Mouse (Mus musculus) urinary bladder, postnatal 36 days (tissue): Measurements from ENCODE around the gene Retn.

Experiments used
- DNase-seq, 2 experiments: peaks; one replicate each; pipeline ENCODE4 v3.0.0; 2022; ENCODE audit warnings: low spot score in 2 of 2, mixed read lengths in 1 of 2

Gene Retn

DNA sequence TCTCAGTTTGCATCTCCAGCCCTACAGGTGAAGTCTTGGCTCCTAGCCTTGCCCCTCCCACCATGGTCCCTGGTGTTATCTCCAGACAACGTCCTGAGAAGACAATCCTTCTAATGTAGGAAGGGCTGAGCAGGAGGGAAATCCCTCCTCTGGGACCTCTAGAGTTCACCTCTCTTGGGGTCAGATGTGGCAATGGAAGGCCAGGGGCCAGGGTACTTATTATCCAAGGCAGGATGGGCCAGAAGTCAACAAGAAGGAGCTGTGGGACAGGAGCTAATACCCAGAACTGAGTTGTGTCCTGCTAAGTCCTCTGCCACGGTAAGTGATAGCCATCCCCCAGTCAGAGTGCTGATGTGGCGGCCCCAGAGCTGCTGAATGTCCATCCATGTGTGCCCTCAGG lies at the start of gene Retn:
Gene Retn (plus strand): TSS at position 245 of the 400 bp plus-strand sequence.
- DNase-seq: peak in 1 of 2 experiments; percentile 47

DNA sequence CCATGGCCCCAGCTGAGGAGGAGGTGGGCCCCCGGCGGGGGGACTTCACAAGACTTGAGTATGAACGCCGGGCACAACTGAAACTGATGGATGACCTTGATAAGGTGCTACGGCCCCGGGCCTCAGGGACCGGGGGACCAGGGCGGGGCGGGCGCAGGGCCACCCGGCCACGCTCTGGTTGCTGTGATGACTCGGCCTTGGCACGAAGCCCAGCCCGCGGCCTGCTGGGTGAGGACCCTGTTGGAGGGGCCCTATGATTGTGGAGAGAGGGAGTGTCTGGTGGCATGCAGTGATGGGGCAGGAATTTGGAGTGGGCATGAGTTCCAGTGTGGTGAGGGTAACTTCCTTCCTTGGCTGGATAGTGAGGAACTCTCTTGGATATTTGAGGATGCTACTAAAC lies 49.0 kb upstream of the Retn start:
- no peak for DNase-seq

DNA sequence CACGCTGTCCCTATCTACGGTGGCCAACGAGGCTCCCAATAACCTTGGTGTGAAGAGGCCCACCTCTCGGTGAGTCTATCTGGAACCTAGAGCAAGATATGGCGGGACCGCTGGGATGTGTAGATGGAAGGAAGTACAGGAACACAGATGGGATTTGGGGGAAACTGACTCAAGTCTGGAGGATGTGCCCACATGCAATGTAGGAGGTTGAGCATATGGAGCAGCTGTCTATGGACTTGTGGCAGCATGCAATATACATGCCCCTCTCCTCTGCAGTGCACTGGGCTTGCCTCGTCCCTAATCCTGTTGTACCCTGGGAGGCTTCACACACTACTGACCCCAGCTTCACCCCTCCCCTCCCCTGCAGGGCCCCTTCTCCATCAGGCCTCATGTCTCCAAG lies 47.7 kb upstream of the Retn start:
- no peak for DNase-seq

DNA sequence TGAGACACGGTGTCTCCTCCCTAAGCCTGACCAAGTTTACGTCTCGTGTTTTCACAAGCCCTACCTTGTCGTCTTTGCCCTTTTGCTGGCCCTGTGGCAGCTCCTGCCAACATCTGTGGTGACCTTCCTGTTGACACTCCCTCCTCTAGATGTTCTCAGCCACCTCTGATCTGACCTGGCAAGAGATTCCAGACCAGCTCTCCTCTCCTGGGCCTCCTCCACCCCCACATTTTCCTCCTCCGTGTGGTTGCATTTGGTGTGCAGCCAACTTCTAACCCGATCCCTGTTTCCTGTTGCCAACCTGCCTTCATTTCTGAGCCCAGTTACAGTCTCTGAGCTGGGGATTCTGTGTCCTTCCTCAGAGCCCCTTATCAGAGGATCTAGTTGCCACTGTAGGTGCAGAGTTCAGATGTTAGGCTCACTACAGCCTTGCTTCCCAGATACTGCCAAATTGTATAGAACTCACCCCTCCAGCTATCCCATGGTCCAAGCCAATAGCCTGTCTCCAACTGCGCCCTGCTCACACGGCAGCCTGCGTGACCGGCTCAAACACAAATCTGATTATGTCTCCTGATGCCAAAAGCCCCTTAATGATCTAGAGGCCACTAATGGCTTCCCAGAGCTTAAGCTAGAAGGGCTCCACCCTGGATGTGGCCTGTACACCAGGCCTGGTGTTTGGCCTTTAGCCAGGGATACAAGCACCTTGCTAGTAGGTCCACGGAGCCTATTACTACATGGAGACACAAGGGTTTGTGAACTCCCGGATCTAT lies 46.3 kb upstream of the Retn start:
- peak in 1 of 2 experiments; percentile 40 for DNase-seq

DNA sequence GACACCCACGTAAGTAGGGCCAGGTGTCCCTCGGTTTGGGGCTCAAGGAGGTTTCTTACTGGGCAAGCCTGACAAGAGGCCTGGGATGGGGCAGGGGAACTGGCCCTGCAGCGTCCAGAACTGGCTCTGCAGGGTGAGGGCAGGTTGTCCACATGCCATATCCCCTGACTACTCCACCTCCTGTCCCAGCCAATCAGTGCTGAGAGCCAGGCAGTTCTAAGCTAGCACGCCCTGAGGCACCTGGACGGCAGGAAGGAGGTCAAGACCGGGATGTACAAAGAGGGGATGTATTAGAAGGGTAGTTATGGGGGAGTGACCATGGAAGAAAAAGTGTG lies 45.8 kb upstream of the Retn start:
- peak in 1 of 2 experiments; percentile 38 for DNase-seq

DNA sequence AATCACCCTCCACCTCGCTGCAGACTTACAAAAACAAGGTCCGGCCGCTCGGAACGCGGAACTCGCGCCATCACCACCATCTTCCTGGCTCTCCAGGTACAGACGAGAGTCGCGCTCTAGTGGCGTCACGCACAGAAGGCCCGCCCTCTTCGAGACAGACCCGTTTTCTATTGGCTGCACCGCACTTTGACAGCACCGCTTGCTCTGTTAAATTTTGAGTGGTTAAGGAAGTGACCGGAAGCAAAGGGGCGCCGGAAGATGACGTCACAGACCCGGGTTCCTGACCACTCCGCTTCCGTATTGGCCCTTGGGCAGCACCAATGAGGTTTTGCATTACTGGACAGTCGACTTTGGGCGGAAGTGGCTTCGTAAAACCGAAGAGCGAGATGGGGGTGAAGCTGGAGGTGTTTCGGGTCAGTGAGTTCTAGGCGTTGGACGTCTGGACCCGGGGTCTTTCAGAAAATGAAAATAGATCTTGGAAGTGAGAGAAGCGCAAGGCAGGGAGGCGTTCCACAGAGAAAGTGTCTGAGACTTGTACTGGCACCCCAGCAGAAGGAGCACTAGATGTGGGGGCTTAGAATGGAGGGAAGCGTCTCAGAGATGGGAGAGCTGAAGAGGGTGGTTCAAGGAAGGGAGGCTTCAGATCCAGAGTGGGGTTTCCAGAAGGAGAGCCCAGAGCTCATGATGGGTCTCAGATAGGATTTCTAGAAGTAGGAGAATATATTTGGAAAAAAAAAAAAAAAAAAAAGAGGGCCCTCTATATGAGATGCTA lies 34.2 kb upstream of the Retn start, which contains the start of the genes Xab2 and Pet100:
Gene Xab2 (minus strand): TSS at position 118 of the 772 bp plus-strand sequence.
Gene Pet100 (plus strand): TSS at position 350 of the 772 bp plus-strand sequence.
- peak; percentile 98 to 99 for DNase-seq

DNA sequence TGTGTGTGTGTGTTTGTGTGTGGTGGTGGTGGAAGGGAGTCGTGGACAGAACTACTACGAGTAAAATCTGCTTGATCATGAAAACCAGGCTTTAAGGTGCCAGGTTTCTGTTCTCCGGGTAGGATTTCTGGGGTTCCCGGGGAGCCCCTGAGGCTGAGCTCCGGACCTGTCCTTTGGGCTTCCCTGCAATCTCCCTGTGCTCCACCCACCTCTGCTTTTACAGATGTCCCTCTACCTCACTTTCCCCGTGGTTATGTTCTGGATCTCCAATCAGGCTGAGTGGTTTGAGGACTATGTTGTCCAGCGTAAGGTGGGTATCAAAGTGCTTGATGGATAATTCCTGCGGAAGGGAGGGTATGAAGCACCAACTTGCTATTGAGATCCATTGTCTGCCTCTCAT lies 33.5 kb upstream of the Retn start:
- no peak for DNase-seq

DNA sequence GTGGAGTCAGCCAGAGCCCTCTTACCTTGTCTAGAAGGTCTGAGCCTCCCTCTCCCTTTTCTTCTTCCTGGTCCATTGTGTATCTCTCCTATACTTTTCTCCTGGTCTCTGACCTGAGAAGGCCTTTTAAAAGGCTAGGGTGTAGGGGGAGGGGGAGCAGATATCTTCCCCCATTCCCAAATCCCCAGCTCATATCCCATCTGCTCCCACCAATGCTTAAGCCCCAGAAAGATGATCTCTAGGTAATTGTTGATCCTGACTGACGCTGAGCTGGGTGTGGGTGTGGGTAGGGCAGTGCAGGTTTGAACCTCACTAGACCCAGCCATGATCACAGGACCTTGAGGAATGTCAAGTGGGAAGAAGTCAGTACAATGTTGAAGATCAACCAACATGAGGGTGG lies 30.1 kb upstream of the Retn start, which contains the start of gene Pcp2:
Gene Pcp2 (minus strand): TSS at position 101 of the 400 bp plus-strand sequence.
- DNase-seq: no peak

DNA sequence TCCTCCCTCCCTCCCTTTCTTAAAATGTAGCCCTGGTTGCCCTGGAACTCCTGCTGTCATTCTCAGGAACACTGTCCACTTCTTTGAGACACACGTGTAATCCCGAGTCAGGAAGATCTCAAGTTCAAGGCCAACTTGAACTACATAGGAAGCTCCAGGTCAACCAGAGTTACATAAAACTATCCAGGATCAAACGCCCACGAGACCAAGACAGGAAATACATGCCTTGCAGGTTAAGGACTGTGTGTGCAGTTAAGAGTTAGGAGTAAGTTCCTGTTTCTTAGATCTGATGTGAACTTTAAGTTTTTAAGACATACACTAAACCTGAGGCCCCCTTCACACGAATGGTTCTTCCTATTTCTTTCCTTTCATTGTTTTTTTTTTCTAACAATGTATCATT lies 28.6 kb upstream of the Retn start:
- no peak for DNase-seq

DNA sequence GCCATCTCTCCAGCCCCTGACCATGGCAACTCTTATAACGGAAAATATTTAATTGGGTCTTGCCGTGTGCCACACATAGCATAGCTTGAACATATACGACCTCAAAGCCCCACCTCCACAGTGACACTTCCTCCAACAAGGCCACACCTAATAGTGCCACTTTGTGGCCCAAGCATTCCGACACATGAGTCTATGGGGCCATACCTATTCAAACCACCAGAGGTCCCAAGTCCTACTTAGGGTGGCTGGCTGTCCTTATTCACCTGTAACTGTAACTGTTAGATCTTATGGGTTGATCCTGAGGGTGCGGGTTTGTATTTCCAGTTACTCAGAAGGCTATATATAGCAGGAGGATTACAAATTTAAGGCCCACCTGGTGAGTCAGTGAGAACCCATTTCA lies 27.6 kb upstream of the Retn start:
- no peak for DNase-seq

GRCm38 (mm10) chr8:3630647-3631477 lies 24.7 kb upstream of the Retn start, which contains the start of gene Stxbp2:
Stxbp2 (plus strand) TSS chr8:3630955.
- DNase-seq: peak; percentile 68 to 84

- DNase-seq: no peak
These were observed 24.1 kb upstream of the Retn start for GRCm38 (mm10) chr8:3631478-3631875.

DNA sequence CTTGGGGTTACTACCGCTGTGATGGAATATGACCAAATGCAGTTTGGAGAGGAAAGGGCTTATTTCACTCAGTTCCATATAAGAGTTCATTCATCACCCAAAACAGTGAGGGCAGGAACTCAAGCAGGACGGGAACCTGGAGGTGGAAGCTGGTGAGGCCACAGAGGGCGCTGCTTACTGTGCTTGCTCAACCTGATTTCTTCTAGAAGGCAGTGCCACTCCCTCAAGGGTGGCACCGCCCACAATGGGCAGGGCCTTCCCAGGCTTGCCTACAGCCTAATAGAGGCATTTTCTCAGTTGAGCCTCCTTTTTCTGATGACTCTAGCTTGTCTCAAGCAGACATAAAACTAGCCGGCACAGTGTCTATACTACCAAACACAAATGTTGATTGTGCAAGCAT lies 9.8 kb upstream of the Retn start:
- peak; percentile 29 to 77 for DNase-seq

DNA sequence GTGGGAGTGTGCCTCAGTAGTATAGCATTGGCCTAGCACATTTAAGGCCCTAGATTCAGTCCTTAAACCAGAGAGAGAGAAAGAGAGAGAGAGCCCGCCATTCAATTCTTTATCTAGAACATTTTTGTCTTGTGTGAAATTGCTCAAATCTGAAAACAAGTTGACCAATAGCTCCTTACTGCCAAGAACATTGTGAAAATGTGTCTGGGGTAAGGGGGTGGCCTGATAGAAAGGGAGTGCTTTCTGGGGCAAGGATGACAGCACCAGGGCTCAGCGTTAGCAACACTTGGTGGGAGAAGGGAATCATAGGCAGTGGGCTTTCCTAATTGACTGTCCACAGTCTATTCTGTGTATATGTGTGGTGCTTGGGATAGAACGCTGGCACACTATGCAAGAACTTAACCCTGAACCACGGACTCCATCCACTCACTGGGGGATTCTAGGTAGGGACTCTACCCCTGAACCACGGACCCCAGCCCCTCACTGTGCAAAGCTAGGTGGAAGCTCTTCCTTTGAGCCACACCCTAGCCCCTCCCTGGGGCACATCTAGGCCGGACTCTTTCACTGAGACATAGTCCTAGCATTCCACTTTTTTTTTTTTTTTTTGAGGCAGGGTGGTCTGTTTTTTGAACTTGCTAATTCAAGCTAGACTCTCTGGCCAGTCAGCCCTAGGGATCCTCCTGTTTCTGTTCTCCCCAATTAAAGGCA lies 8.6 kb upstream of the Retn start:
- no peak for DNase-seq

GRCm38 (mm10) chr8:3647561-3647960 lies 8.0 kb upstream of the Retn start:
- no peak for DNase-seq

DNA sequence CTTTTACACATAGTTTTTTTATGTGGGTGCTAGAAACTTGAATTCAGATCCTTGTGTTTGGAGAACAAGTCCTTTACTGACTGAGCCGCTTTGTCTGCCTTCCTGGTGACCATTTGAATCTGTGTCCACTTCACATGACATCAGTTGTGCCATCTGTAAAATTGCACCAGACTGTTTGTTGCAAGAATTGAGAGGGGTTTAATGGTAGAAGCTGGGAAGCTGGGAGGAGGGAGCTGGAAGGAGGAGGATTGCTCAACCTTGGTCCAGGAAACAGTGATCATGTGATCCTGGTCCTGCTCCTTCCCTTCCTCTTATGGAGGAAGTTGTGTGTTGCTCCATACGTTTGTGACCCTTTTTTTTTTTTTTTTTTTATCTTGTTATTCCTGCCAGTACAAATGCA lies 7.3 kb upstream of the Retn start:
- DNase-seq: no peak

GRCm38 (mm10) chr8:3648990-3649389 lies 6.6 kb upstream of the Retn start:
- DNase-seq: no peak

GRCm38 (mm10) chr8:3652845-3653244 lies 2.7 kb upstream of the Retn start:
- DNase-seq: no peak

- no peak for DNase-seq
These were observed 653 bp upstream of the Retn start for GRCm38 (mm10) chr8:3654726-3655508.

DNA sequence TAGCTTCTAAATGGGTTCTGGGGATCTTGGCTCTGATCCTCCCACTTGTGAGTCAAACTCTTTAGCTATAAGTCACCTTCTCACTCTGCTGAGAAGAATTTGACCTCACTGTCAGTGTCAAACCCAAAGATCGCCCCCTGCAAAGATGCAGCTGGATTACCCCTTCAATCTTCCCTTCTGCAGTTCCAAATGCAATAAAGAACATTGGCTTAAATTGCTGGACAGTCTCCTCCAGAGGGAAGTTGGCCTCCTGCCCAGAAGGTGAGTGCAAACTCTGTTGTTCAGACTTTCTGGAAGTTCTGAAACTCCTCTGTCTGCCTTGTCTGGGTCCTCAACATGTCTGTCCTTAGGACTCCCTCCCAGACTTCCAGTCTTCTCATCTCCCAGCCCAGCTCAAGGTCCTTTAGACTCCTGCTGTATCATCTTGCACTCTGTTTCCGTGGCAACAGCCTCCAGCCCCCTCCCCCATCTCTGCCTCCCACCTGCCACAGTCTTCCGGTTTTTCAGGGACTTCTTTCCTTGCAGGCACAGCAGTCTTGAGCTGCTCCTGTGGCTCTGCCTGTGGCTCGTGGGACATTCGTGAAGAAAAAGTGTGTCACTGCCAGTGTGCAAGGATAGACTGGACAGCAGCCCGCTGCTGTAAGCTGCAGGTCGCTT lies 1.3 kb downstream of the Retn start:
- DNase-seq: no peak
